Mouse (Mus musculus): Measurements from ENCODE around the gene Fastkd3. TPM values are rescaled to one million over a fixed set of nuclear protein-coding genes. Genes with fewer than 3 reads are reported as not detected.

The Fastkd3 gene
- polyA plus RNA-seq, 1 experiment from 2014 or later: 24.7 TPM

DNA sequence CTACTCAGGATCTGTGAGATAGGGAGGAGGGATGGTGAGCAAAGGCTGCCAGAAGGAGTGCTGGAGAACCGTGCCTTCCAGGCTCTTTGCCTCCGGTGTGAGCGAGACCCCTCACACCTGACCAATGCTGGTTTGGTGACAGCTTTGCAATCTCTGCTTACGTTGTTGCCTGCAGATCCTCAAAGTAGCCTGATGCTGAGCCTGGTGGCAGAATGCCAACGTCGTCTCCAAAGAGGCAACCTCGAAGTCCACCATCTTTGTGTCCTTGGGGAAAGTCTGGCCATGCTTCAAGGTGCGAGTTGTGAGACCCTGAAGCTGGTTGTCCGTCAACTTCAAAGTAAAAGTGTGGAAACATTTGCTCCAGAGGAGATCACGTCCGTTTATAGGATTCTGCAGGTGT lies 1.9 kb downstream of the Fastkd3 start:
- H3K4me3 ChIP-seq: no peak overlapping the region
- H3K36me3 ChIP-seq: peaks cover 54% of the 10 kb centered on the region
- H3K27ac ChIP-seq (replicated peaks): no peak overlapping the region
- H3K27me3 ChIP-seq: no peaks in the 10 kb centered on the region
- peaks cover 31% of the 10 kb centered on the region for H3K4me1 ChIP-seq (replicated peaks)
- H3K9ac ChIP-seq: no peak overlapping the region
- 95% methylated on average over 11 of the region's 11 CpGs for WGBS
- ATAC-seq (ENCODE audit: low read depth): no peak
- H3K4me2 ChIP-seq: no peak overlapping the region
- no peaks in the 10 kb centered on the region for H3K9me3 ChIP-seq

DNA sequence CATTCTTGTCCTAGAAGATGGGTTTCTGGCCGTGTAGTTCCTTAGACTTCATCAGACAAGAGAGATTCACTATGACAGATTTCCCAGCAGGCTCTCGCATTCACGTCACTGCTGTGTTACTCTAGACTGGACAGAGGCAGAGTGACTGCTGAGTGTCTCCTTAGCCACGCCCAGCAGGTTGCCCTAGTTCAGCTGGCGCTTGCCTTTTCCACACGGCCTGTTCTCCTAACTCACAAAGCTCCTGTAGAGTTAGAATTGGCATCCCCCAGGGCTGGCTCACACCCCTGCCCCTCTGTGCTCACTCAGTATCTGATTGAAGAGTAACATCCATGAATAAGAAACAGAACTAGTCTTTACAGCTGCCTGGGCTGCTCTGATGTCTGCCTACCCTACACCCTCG lies 3.4 kb downstream of the Fastkd3 start:
- no peak for ATAC-seq (ENCODE audit: low read depth)
- Histone ChIP-seq H3K4me1 (replicated peaks) (peaks cover 29% of the 10 kb centered on the region), H3K4me3 (no peak overlapping the region), H3K27me3 (no peaks in the 10 kb centered on the region), H3K27ac (replicated peaks) (no peak overlapping the region), H3K9me3 (no peaks in the 10 kb centered on the region), H3K9ac (no peak overlapping the region), H3K36me3 (peaks cover 67% of the 10 kb centered on the region), H3K4me2 (no peak overlapping the region)
- WGBS: 86% methylated on average over 7 of the region's 7 CpGs

DNA sequence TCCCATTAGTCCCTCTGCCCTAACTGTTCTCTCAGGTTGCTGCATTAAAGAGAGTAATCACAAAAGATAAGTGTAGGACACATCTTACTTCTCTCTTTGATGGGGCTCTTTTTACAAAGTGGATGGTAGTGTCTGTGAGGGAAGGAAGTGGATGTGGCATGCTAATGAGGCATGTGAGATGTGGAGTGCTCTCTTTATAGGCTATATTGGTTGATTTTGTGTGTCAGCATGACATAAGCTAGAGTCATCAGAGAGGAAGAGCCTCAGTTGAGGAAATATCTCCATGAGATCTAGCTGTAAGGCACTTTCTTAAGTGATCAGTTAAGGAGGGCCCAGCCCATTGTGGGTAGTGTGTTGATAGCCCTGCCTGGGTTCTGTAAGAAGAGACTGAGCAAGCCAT lies 6.3 kb downstream of the Fastkd3 start:
- peaks cover 93% of the 10 kb centered on the region for H3K36me3 ChIP-seq
- H3K9ac ChIP-seq: no peak overlapping the region
- 0 out of 2 replicates have a peak, but pooled peaks cover 9% of the 10 kb centered on the region for H3K4me1 ChIP-seq (replicated peaks)
- H3K27me3 ChIP-seq: no peaks in the 10 kb centered on the region
- no peak overlapping the region for H3K4me3 ChIP-seq
- ATAC-seq (ENCODE audit: low read depth): no peak
- no peaks in the 10 kb centered on the region for H3K9me3 ChIP-seq
- H3K4me2 ChIP-seq: no peak overlapping the region
- H3K27ac ChIP-seq (replicated peaks): no peak overlapping the region

DNA sequence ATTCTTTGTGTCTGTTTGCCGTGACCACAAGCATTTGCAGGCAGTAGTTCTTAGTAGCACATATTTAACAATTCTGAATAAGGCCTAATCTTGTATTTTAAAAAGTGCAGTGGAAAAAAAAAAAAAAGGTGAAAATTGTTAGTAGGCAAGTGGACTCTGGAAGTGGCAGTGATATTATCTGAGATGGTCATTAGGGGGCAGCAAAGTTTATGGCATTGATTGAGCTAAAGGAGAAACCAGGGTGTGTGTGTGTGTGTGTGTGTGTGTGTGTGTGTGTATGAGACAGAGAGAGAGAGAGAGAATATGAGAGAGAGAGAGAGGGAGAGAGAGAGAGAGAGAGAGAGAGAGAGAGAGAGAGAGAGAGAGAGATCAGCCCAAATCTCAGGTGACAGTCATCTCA lies 11.8 kb downstream of the Fastkd3 start:
- Histone ChIP-seq H3K27ac (replicated peaks) (no peak overlapping the region), H3K4me3 (no peak overlapping the region), H3K27me3 (no peaks in the 10 kb centered on the region), H3K9me3 (no peaks in the 10 kb centered on the region), H3K4me1 (replicated peaks) (peaks cover 8% of the 10 kb centered on the region), H3K9ac (no peak overlapping the region), H3K36me3 (peaks cover 42% of the 10 kb centered on the region), H3K4me2 (no peak overlapping the region)
- no peak for ATAC-seq (ENCODE audit: low read depth)
- WGBS: 90% methylated on average over 1 of the region's 1 CpGs

DNA sequence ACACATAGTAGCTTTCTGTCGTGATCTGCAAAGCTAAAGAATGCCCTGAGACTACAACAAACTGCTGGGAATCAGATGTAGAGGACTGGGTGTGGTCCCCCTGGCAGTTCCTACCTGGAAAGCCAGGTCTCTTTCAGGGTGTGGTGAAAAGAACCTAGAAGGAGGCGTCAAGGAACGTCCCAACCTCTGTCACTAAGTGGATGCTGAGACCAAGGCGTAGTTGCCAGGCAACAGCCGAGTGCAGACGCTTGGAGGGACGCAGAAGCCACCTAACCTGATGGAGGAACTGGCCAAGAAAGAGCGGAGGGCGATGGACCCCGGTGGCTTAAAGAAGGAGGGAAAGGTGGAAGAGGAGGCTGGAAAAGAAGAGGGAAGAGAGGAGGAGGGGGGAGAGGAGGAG lies 15.2 kb downstream of the Fastkd3 start, which contains the start of gene 1700001L19Rik:
Gene 1700001L19Rik (plus strand): TSS at position 223 of the 400 bp plus-strand sequence.
- H3K36me3 ChIP-seq: peaks cover 8% of the 10 kb centered on the region
- 14% methylated on average over 10 of the region's 10 CpGs for WGBS
- no peaks in the 10 kb centered on the region for H3K27me3 ChIP-seq
- H3K9ac ChIP-seq: 0 out of 2 replicates have a peak within 1 kb of the TSS, but pooled peaks have one; percentile 41
- H3K9me3 ChIP-seq: no peaks in the 10 kb centered on the region
- peaks cover 18% of the 10 kb centered on the region for H3K4me1 ChIP-seq (replicated peaks)
- no peak within 1 kb of the TSS for H3K27ac ChIP-seq (replicated peaks)
- no peak for ATAC-seq (ENCODE audit: low read depth)
- peak within 1 kb of the TSS; percentile 51 for H3K4me2 ChIP-seq
- H3K4me3 ChIP-seq: peak within 1 kb of the TSS; percentile 22

DNA sequence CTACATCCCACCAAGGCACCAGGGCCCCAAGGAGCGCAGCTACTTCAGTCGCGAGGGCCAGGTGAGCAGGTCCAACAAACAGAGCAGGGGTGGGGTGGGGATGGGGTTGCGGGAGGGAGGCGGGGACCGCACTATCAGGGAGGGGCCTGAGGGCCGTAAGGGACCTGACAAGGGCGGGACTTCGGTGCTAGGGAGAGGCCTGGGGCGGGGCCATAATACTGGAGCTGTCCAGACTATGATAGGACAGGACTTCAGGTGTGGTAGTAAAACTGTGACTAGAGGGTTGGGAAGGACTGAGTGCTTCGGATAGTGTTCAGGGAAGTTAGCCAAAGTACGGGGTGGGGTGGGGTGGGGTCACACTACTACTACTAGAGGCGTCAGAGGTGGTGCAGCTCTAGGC lies 15.6 kb downstream of the Fastkd3 start:
- no peak for ATAC-seq (ENCODE audit: low read depth)
- H3K4me1 ChIP-seq (replicated peaks): peaks cover 18% of the 10 kb centered on the region
- peaks cover 4% of the 10 kb centered on the region for H3K36me3 ChIP-seq
- no peaks in the 10 kb centered on the region for H3K27me3 ChIP-seq
- 0 out of 2 replicates have a peak overlapping the region, but pooled peaks have one; percentile 41 for H3K9ac ChIP-seq
- H3K27ac ChIP-seq (replicated peaks): no peak overlapping the region
- 18% methylated on average over 13 of the region's 13 CpGs for WGBS
- peak overlapping the region; percentile 22 for H3K4me3 ChIP-seq
- H3K4me2 ChIP-seq: peak overlapping the region; percentile 51
- H3K9me3 ChIP-seq: no peaks in the 10 kb centered on the region

DNA sequence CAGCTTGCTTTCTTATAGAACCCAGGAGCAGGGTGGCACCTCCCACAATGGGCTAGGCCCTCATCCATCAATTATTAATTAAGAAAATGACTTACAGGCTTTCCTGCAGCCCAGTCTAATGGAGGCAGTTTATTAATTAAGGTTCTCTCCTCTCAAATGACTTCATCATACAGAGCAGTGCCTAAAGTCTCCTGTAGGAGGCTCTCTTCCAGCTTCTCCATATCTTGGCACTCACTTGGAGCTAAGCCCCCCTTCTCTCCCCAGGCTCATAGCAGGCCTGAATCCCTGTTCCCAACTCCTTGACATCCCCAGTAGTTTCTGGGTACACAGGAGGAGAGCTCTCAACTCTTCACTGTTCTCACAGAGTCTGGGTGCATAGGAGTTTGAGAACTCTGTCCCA lies 16.9 kb downstream of the Fastkd3 start:
- no peak for ATAC-seq (ENCODE audit: low read depth)
- no peak overlapping the region for H3K4me3 ChIP-seq
- H3K9me3 ChIP-seq: no peaks in the 10 kb centered on the region
- H3K27ac ChIP-seq (replicated peaks): no peak overlapping the region
- H3K36me3 ChIP-seq: no peaks in the 10 kb centered on the region
- no peak overlapping the region for H3K4me2 ChIP-seq
- H3K4me1 ChIP-seq (replicated peaks): peaks cover 18% of the 10 kb centered on the region
- H3K9ac ChIP-seq: no peak overlapping the region
- no peaks in the 10 kb centered on the region for H3K27me3 ChIP-seq

DNA sequence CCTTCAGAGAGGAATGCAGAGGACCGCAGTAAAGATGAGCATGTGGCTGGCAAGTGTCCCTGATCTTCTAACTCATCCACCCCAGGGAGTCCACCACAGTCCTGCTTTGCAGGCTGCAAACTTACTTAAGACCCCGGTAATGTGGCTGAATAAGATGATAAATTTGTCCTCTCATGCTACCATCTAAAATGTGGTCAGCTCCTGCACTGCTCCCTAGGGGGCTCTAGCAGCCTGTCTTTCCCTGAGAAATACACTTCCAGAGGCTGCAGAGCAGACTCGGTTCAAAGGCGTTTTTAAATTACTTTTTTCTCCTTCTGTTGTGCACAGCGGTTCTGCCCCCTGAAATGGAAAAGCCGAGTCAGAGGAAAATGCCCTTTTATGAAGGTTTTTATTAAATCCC lies 19.1 kb downstream of the Fastkd3 start:
- Histone ChIP-seq H3K4me2 (no peak overlapping the region), H3K27ac (replicated peaks) (peak overlapping the region; percentile 62; the same call in 1 of the 2 replicates), H3K27me3 (no peaks in the 10 kb centered on the region), H3K9me3 (no peaks in the 10 kb centered on the region), H3K9ac (no peak overlapping the region), H3K36me3 (no peaks in the 10 kb centered on the region), H3K4me1 (replicated peaks) (peaks cover 27% of the 10 kb centered on the region), H3K4me3 (no peak overlapping the region)
- 13% methylated on average over 6 of the region's 6 CpGs for WGBS
- ATAC-seq (ENCODE audit: low read depth): peak; percentile 48; the same call in 1 of the 2 replicates

DNA sequence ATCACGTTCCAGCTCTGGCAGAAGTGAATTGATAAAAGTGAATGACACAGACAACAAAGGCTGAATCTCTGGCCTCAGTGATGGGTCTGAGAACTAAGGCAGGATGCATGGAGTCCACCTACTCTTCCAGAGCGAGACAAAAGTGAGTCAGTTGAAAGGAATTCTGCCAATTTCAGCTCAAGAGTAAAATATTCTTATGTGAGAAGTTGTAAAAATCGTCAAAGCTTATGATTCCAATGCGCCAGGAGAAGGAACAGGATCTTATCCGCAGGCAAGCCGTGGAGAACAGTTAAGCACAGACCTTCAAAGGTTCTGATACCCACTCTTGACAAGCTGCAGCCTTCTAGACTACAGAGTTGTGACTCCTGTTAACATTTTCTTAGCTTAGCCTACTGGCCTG lies 21.1 kb downstream of the Fastkd3 start:
- H3K9me3 ChIP-seq: no peaks in the 10 kb centered on the region
- H3K27me3 ChIP-seq: no peaks in the 10 kb centered on the region
- 86% methylated on average over 6 of the region's 6 CpGs for WGBS
- no peaks in the 10 kb centered on the region for H3K36me3 ChIP-seq
- H3K4me1 ChIP-seq (replicated peaks): peaks cover 27% of the 10 kb centered on the region
- ATAC-seq (ENCODE audit: low read depth): no peak
- H3K27ac ChIP-seq (replicated peaks): no peak overlapping the region
- H3K9ac ChIP-seq: no peak overlapping the region
- H3K4me2 ChIP-seq: no peak overlapping the region
- no peak overlapping the region for H3K4me3 ChIP-seq

DNA sequence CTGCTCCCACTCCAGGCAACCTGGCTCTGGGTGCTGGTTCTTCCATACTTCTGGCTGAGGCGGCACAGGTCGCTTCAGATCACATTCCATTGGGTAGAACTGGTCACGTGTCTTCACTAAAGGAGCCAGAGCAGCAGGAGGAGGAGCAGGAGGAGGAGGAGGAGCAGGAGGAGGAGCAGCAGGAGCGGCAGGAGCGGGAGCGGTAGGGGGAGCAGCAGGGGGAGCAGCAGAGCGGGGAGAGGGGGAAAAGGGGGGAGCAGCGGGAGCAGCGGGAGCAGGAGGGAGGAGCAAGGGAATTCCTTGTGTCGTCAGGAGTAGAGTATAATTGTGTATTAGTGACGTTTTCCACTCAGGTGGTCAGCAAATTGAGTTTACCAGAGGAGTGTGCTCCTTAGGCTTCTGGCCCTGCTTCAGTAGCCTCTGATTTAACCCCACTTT lies 23.7 kb downstream of the Fastkd3 start:
- Histone ChIP-seq H3K4me2 (peak overlapping the region; percentile 50), H3K4me1 (replicated peaks) (peaks cover 27% of the 10 kb centered on the region), H3K27ac (replicated peaks) (no peak overlapping the region), H3K4me3 (peak overlapping the region; percentile 22), H3K9ac (0 out of 2 replicates have a peak overlapping the region, but pooled peaks have one; percentile 41), H3K27me3 (peaks cover 3% of the 10 kb centered on the region; the same call in 1 of the 2 replicates), H3K9me3 (no peaks in the 10 kb centered on the region), H3K36me3 (no peaks in the 10 kb centered on the region)
- peak; percentile 79 for ATAC-seq (ENCODE audit: low read depth)
- WGBS: 5% methylated on average over 8 of the region's 11 CpGs

DNA sequence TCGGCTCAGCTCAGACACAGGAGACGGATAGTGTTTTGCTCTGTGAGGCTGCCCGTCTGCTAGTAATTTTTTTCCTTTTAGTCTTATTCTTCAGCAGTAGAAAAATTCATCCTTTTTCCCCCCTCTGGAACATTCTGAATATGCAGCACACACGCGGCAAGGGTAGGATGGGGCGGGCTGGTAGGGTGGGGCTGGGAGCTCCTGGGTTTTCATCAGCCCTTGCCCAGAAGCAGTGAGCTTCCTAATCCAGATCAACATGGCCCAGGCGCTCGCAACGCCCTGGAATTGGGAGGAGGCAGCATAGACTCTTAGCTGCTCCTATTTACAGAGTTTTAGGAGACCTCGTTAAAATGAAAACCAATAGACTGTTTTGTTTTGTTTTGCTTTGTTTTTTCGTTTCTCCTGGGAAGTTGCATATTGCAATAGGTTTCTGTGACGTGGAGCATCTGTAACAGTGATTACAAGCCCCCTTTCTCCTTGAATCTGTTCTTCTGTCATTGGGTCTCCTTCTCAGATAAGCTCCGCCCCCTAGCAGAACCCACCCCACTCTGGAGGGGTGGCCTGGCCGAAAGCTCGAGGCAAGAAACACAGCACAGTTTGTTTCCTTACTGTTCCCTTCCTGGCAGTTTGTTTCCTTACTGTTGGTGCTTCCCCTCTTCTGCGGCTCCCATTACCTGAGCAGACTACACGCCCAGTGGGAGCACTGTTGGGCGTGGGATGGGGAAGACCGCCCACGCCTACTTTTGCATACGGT lies 25.8 kb downstream of the Fastkd3 start:
- H3K36me3 ChIP-seq: no peaks in the 10 kb centered on the region
- no peak overlapping the region for H3K4me3 ChIP-seq
- H3K4me2 ChIP-seq: peak overlapping the region; percentile 18
- ATAC-seq (ENCODE audit: low read depth): peak; percentile 42; the same call in 1 of the 2 replicates
- WGBS: 53% methylated on average over 21 of the region's 21 CpGs
- H3K9me3 ChIP-seq: no peaks in the 10 kb centered on the region
- peak overlapping the region; percentile 39 for H3K9ac ChIP-seq
- peaks cover 16% of the 10 kb centered on the region for H3K4me1 ChIP-seq (replicated peaks)
- H3K27ac ChIP-seq (replicated peaks): 0 out of 2 replicates have a peak overlapping the region, but pooled peaks have one; percentile 14
- peaks cover 3% of the 10 kb centered on the region; the same call in 1 of the 2 replicates for H3K27me3 ChIP-seq

DNA sequence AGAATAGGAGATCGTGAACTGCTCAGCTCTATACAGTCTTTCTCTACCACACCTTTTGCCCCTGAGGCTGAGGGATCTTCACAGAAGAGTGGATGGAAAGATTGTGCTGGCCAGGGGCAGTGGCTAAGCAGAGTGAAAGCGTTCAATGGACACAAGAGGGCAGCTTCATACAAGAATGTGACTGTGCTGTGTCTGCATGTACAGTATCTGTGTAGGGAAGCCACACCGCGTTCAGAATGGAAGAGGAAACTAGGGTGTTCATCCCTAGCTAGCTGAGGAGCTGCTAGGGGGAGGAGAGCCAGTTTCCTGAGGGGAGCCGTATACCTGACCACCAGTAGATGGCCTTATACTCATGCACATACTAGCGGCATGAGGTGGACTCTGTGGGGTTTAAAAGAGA lies 40.8 kb downstream of the Fastkd3 start:
- no peaks in the 10 kb centered on the region for H3K9me3 ChIP-seq
- peak; percentile 80 for ATAC-seq (ENCODE audit: low read depth)
- no peaks in the 10 kb centered on the region for H3K27me3 ChIP-seq
- H3K4me3 ChIP-seq: no peak overlapping the region
- no peak overlapping the region for H3K4me2 ChIP-seq
- no peaks in the 10 kb centered on the region for H3K4me1 ChIP-seq (replicated peaks)
- 70% methylated on average over 6 of the region's 6 CpGs for WGBS
- no peak overlapping the region for H3K27ac ChIP-seq (replicated peaks)
- peaks cover 11% of the 10 kb centered on the region for H3K36me3 ChIP-seq
- H3K9ac ChIP-seq: no peak overlapping the region

Measured in neural tube, embryonic 13.5 days (tissue).